Mouse (Mus musculus): ENCODE data around the gene Postn. TPM values are rescaled to one million over a fixed set of nuclear protein-coding genes. Genes with fewer than 3 reads are reported as not detected.

The Postn gene
- total RNA-seq (2014; fragmentation: Nextera tagmentation) (not detected in 2 replicates), total RNA-seq (2017) (0.06 and 0.22 TPM in 2 replicates), polyA plus RNA-seq (2012) (not detected in 2 replicates)

DNA sequence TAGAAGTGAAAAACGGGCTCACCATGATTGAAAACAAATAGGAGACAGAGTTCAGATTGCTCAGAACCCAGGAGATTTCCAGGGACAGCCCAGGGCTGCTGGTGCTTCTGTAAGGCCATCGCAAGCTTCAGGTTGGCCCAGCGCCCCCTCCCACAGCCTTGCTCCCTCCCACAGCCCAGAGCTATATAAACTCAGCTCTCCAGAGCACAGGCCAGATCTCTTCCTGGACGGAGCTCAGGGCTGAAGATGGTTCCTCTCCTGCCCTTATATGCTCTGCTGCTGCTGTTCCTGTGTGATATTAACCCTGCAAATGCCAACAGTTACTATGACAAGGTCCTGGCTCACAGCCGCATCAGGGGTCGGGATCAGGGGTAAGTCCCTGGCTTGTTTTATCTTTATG is at the start of gene Postn:
TSS of gene Postn (plus strand) at position 213 of the 400 bp plus-strand sequence.
- no peak for ATAC-seq (ENCODE audit: extremely low read depth, insufficient number of reproducible peaks, low FRiP score, poor library complexity, severe bottlenecking)
- TF ChIP-seq TAL1 (conservative IDR thresholded peaks at IDR 0.05; ENCODE audit: low read depth, low read length) (no peak), GATA1 (IDR thresholded peaks at IDR 0.05; ENCODE audit: borderline replicate concordance, low read length) (no peak), GATA2 (IDR thresholded peaks at IDR 0.05; ENCODE audit: borderline replicate concordance, low read depth, low read length) (no peak), CTCF (IDR thresholded peaks at IDR 0.05; ENCODE audit: low read depth, low read length) (no peak), POLR2AphosphoS5 (IDR thresholded peaks at IDR 0.05; ENCODE audit: insufficient replicate concordance, low read depth, low read length) (no peak)
- H3K27me3 ChIP-seq (ENCODE audit: insufficient read depth, low read length): no peaks in the 10 kb centered on the region
- H3K4me1 ChIP-seq (ENCODE audit: insufficient read depth, low read depth, low read length): no peaks in the 10 kb centered on the region
- H3K4me3 ChIP-seq (ENCODE audit: low read depth, low read length): no peak within 1 kb of the TSS
- no peak for DNase-seq (ENCODE audit: low spot score)
- peaks cover 6% of the 10 kb centered on the region for H3K9me3 ChIP-seq (replicated peaks)
- no peaks in the 10 kb centered on the region for H3K36me3 ChIP-seq (replicated peaks)

DNA sequence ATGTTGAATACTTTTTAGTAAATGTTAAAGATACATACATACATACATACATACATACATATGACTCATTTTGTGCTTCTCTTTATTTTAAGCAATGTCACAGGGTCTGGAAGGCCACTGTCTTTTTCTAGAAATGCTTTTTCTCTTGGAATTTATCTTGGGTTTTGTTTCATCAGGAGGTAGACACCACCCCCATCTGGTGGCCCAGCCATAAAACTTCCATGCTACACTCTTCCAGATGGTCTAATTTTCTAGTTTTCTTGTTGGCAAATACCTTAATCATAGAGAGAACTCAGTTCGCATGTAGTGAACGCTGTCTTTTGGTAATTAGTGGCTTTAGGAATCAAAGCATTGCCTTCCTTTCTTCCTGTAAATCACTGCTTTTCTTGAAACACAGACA is 46.9 kb upstream of the Postn start:
- no peak for TF ChIP-seq TAL1 (conservative IDR thresholded peaks at IDR 0.05; ENCODE audit: low read depth, low read length)
- no peak for TF ChIP-seq CTCF (IDR thresholded peaks at IDR 0.05; ENCODE audit: low read depth, low read length)
- no peak for TF ChIP-seq POLR2AphosphoS5 (IDR thresholded peaks at IDR 0.05; ENCODE audit: insufficient replicate concordance, low read depth, low read length)
- TF ChIP-seq GATA1 (IDR thresholded peaks at IDR 0.05; ENCODE audit: borderline replicate concordance, low read length): no peak
- no peak for TF ChIP-seq GATA2 (IDR thresholded peaks at IDR 0.05; ENCODE audit: borderline replicate concordance, low read depth, low read length)
- H3K9me3 ChIP-seq (replicated peaks): peaks cover 9% of the 10 kb centered on the region
- H3K4me3 ChIP-seq (ENCODE audit: low read depth, low read length): no peak overlapping the region
- H3K27me3 ChIP-seq (ENCODE audit: insufficient read depth, low read length): no peaks in the 10 kb centered on the region
- ATAC-seq (ENCODE audit: extremely low read depth, insufficient number of reproducible peaks, low FRiP score, poor library complexity, severe bottlenecking) (no peak), DNase-seq (ENCODE audit: low spot score) (no peak)
- H3K4me1 ChIP-seq (ENCODE audit: insufficient read depth, low read depth, low read length): no peaks in the 10 kb centered on the region
- H3K36me3 ChIP-seq (replicated peaks): no peaks in the 10 kb centered on the region

DNA sequence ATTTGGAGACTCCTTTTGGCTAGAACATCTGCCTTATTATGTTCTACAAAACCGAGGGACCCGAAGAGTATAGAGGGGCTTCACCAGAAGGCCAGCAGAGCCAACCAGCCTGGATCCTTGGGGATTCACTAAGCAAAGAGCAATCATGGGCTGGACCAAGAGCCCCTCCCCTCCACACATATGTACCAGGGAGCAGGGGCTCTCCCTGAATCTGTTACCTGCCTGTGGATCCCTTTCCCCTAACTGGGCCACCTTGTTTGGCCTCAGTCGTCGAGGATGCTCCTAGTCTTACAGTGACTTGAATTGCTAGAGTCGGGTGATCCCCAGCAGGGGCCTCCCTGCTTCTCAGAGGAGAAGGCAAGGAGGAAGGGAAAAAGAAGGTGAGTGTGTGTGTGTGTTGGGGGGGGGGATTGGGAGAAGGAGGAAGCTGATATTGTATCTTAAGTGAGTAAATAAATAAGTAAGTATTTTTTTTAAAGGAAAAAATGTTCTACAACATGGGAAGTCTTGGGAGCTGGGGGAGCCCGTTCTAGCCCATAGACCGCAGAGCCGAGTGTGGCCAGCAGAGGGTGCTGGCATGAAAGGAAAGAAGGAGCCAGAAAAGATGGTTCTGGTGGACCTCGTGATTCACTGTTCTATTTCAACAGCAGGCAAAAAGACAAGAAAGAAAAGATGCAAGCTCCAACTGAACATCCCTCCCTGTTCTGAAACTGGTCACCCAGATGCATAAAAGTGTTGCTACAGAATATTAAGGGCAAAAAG is 7.8 kb upstream of the Postn start:
- peaks cover 10% of the 10 kb centered on the region for H3K9me3 ChIP-seq (replicated peaks)
- ATAC-seq (ENCODE audit: extremely low read depth, insufficient number of reproducible peaks, low FRiP score, poor library complexity, severe bottlenecking) (no peak), DNase-seq (ENCODE audit: low spot score) (no peak)
- H3K27me3 ChIP-seq (ENCODE audit: insufficient read depth, low read length): no peaks in the 10 kb centered on the region
- H3K36me3 ChIP-seq (replicated peaks): no peaks in the 10 kb centered on the region
- TF ChIP-seq CTCF (IDR thresholded peaks at IDR 0.05; ENCODE audit: low read depth, low read length): no peak
- no peak for TF ChIP-seq GATA2 (IDR thresholded peaks at IDR 0.05; ENCODE audit: borderline replicate concordance, low read depth, low read length)
- no peak for TF ChIP-seq GATA1 (IDR thresholded peaks at IDR 0.05; ENCODE audit: borderline replicate concordance, low read length)
- no peak for TF ChIP-seq POLR2AphosphoS5 (IDR thresholded peaks at IDR 0.05; ENCODE audit: insufficient replicate concordance, low read depth, low read length)
- TF ChIP-seq TAL1 (conservative IDR thresholded peaks at IDR 0.05; ENCODE audit: low read depth, low read length): no peak
- no peak overlapping the region for H3K4me3 ChIP-seq (ENCODE audit: low read depth, low read length)
- H3K4me1 ChIP-seq (ENCODE audit: insufficient read depth, low read depth, low read length): no peaks in the 10 kb centered on the region

DNA sequence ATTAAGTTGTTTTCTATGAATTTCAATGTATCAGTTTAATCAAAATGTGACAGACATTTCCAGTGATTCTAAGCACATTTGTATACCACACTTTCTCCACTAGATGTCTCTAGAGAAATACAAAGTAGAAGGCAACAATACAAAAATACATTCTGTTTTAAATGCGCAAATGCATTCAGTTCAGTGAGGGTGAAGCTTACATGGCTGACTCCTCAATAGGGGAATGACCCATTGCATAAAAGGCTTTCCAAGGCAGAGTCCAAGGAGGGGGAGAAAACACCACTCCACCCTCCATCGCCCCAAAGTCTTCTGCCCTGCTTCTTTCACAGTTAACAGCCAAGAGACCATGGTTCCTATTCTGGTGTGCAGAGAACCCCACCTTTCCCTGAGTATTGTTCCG is 3.3 kb upstream of the Postn start:
- Histone ChIP-seq H3K4me3 (ENCODE audit: low read depth, low read length) (no peak overlapping the region), H3K9me3 (replicated peaks) (peaks cover 9% of the 10 kb centered on the region), H3K4me1 (ENCODE audit: insufficient read depth, low read depth, low read length) (no peaks in the 10 kb centered on the region), H3K27me3 (ENCODE audit: insufficient read depth, low read length) (no peaks in the 10 kb centered on the region), H3K36me3 (replicated peaks) (no peaks in the 10 kb centered on the region)
- ATAC-seq (ENCODE audit: extremely low read depth, insufficient number of reproducible peaks, low FRiP score, poor library complexity, severe bottlenecking): no peak
- TF ChIP-seq TAL1 (conservative IDR thresholded peaks at IDR 0.05; ENCODE audit: low read depth, low read length) (no peak), GATA1 (IDR thresholded peaks at IDR 0.05; ENCODE audit: borderline replicate concordance, low read length) (no peak), POLR2AphosphoS5 (IDR thresholded peaks at IDR 0.05; ENCODE audit: insufficient replicate concordance, low read depth, low read length) (no peak), CTCF (IDR thresholded peaks at IDR 0.05; ENCODE audit: low read depth, low read length) (no peak), GATA2 (IDR thresholded peaks at IDR 0.05; ENCODE audit: borderline replicate concordance, low read depth, low read length) (no peak)
- no peak for DNase-seq (ENCODE audit: low spot score)

DNA sequence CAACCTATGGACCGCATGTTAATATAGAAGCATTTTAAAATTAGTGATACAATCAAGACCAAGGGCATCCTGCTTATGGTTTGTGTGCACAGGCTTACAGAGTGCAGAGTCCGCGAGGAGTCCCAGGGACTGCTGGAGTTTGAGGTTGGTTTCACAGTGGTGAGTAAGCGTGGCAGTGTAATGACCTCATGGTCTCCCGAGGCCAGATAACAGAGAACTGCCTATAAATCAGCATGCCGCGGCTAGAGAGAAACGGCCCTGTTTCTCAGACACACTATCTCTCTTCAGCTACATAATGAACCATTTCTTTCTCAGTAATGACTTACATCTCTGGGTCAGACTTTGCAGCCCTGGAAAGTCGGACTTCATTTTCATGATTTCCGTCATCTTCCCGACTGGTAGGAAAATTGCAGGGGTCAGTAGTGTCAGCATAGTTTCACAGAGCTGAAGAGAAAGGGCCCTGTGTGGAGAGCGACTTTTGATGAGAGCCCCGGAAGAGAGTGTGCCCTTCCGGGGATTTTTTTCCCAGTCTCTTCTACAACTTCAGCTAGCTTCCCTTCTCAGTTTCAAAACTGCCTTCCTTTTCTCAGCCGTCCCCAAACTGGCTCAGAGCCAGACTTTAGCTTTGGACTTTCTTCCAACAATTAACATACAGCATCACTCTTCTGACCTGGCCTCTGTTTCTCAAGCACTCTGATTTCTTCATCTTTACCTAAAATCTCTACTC is 2.3 kb upstream of the Postn start:
- no peak overlapping the region for H3K4me3 ChIP-seq (ENCODE audit: low read depth, low read length)
- no peak for DNase-seq (ENCODE audit: low spot score)
- ATAC-seq (ENCODE audit: extremely low read depth, insufficient number of reproducible peaks, low FRiP score, poor library complexity, severe bottlenecking): no peak

DNA sequence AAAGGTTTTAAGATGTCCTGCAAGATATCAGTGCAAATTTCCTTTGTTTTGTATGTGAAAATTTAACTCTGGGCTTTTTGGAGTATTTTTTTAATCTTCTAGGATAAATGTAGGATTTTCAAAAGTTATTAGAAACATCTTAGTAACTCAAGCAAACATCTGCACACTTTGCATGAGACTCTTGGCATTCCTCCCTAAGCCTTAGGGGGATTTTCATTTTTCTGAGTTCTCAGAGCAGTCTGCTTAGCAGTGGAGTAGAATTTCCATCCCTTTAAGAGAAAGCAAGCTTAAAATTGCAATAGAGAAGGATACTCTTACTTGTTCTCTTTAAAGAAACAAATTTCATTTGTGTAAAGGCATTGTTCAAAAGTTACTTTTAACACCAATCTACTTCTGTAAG is 747 bp downstream of the Postn start:
- Histone ChIP-seq H3K36me3 (replicated peaks) (no peaks in the 10 kb centered on the region), H3K9me3 (replicated peaks) (peaks cover 8% of the 10 kb centered on the region), H3K4me3 (ENCODE audit: low read depth, low read length) (no peak overlapping the region), H3K4me1 (ENCODE audit: insufficient read depth, low read depth, low read length) (no peaks in the 10 kb centered on the region), H3K27me3 (ENCODE audit: insufficient read depth, low read length) (no peaks in the 10 kb centered on the region)
- ATAC-seq (ENCODE audit: extremely low read depth, insufficient number of reproducible peaks, low FRiP score, poor library complexity, severe bottlenecking) (no peak), DNase-seq (ENCODE audit: low spot score) (no peak)
- TF ChIP-seq CTCF (IDR thresholded peaks at IDR 0.05; ENCODE audit: low read depth, low read length) (no peak), GATA2 (IDR thresholded peaks at IDR 0.05; ENCODE audit: borderline replicate concordance, low read depth, low read length) (no peak), TAL1 (conservative IDR thresholded peaks at IDR 0.05; ENCODE audit: low read depth, low read length) (no peak), GATA1 (IDR thresholded peaks at IDR 0.05; ENCODE audit: borderline replicate concordance, low read length) (no peak), POLR2AphosphoS5 (IDR thresholded peaks at IDR 0.05; ENCODE audit: insufficient replicate concordance, low read depth, low read length) (no peak)

More for the DNA sequence above, 2.3 kb upstream of the Postn start:
- Histone ChIP-seq H3K9me3 (replicated peaks) (peaks cover 6% of the 10 kb centered on the region), H3K27me3 (ENCODE audit: insufficient read depth, low read length) (no peaks in the 10 kb centered on the region), H3K4me1 (ENCODE audit: insufficient read depth, low read depth, low read length) (no peaks in the 10 kb centered on the region), H3K36me3 (replicated peaks) (no peaks in the 10 kb centered on the region)
- no peak for TF ChIP-seq POLR2AphosphoS5 (IDR thresholded peaks at IDR 0.05; ENCODE audit: insufficient replicate concordance, low read depth, low read length)
- TF ChIP-seq GATA1 (IDR thresholded peaks at IDR 0.05; ENCODE audit: borderline replicate concordance, low read length): no peak
- no peak for TF ChIP-seq CTCF (IDR thresholded peaks at IDR 0.05; ENCODE audit: low read depth, low read length)
- TF ChIP-seq TAL1 (conservative IDR thresholded peaks at IDR 0.05; ENCODE audit: low read depth, low read length): no peak
- TF ChIP-seq GATA2 (IDR thresholded peaks at IDR 0.05; ENCODE audit: borderline replicate concordance, low read depth, low read length): no peak
